Mouse (Mus musculus): ENCODE data around the gene Stk24.

Stk24 gene

GRCm38 (mm10) chr14:121353648-121354377 is 26.0 kb downstream of the Stk24 start:
- DNase-seq (ENCODE audit: extremely low read depth, insufficient read length, low spot score), result no peak

- no peak for DNase-seq (ENCODE audit: extremely low read depth, insufficient read length, low spot score)
These were observed 27.1 kb downstream of the Stk24 start for GRCm38 (mm10) chr14:121352744-121353143.

- DNase-seq (ENCODE audit: extremely low read depth, insufficient read length, low spot score), result no peak
These were observed 28.1 kb downstream of the Stk24 start for GRCm38 (mm10) chr14:121351737-121352136.

GRCm38 (mm10) chr14:121350011-121350410 is 29.8 kb downstream of the Stk24 start:
- no peak for DNase-seq (ENCODE audit: extremely low read depth, insufficient read length, low spot score)

DNA sequence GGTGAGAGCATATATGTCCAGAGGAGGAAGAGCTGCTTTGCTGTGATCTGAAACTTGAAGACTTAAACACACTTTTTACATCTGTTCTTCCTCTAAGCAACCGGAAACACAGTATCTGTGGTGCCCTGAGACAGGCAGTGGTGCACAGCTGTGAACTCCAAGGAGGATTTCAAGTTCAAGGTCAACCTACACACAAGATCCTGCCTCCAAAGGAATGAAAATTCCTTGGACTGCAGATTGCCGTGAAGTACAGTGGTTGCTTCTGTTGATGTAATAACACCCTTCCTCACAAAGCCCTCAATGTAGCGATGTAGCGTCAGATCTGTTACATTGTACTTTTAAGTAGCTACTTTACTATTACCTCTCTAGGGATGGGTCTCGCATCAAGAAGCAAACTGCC is 30.5 kb downstream of the Stk24 start:
- DNase-seq (ENCODE audit: extremely low read depth, insufficient read length, low spot score), result no peak

- no peak for DNase-seq (ENCODE audit: extremely low read depth, insufficient read length, low spot score)
These were observed 31.6 kb downstream of the Stk24 start for GRCm38 (mm10) chr14:121348256-121348655.

- no peak for DNase-seq (ENCODE audit: extremely low read depth, insufficient read length, low spot score)
These were observed 32.7 kb downstream of the Stk24 start for GRCm38 (mm10) chr14:121347134-121347533.

DNA sequence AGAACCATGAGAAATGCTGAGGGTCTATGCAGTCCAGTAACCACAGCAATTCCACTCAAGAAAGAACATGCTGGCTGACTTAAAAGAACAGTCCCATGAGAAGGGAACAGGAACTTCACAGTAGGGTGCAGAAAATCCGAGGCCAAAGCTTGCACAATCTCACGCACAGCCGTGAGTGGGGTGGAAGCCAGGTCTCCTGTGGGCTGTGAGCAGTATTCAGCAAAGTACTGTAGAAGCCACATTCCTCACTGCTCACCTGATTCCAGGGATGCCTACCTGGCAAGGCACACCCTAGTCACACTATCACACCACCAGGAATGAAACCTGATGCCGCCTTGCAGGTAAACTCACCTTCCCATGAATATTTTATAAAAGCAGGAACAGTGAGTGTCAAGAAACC is 33.2 kb downstream of the Stk24 start:
- DNase-seq (ENCODE audit: extremely low read depth, insufficient read length, low spot score), result no peak

- DNase-seq (ENCODE audit: extremely low read depth, insufficient read length, low spot score), result no peak
These were observed 33.8 kb downstream of the Stk24 start for GRCm38 (mm10) chr14:121346053-121346452.

DNA sequence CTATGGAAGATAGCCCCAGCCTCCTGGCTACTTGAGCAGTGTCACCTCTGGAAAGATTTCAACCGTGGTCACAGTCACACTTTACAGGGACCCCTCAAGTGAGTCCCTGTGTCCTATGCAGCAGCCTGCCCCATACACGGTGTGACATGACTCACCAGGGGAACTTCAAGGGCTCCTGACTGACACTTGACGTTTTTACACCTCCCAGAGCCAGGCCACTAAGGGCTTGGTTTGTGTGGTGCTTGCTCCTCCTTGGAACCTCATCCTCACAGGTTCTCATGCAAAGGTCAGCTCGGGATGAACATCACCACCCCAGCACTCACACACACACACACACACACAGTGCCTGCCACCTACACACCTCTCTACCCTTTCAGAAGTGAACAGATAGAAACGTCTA is 34.9 kb downstream of the Stk24 start:
- no peak for DNase-seq (ENCODE audit: extremely low read depth, insufficient read length, low spot score)

- DNase-seq (ENCODE audit: extremely low read depth, insufficient read length, low spot score), result no peak
These were observed 36.9 kb downstream of the Stk24 start for GRCm38 (mm10) chr14:121342885-121343284.

GRCm38 (mm10) chr14:121339951-121340401 is 39.8 kb downstream of the Stk24 start:
- DNase-seq (ENCODE audit: extremely low read depth, insufficient read length, low spot score), result peak; percentile 62

- no peak for DNase-seq (ENCODE audit: extremely low read depth, insufficient read length, low spot score)
These were observed 40.8 kb downstream of the Stk24 start for GRCm38 (mm10) chr14:121338819-121339573.

DNA sequence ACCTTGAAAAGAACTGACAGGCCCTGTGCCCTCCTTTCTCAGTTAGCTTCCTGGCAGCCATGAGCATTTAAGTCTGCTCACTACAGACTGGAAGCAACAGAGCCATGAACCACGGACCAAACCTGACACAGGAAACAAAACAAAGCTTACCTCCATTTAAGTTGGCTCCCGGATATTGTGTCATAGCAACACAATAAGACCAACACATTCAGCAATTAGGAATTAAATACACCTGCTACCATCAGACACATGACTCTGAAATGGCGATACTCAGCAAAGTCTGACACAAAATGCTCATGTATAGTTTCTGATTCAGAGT is 49.8 kb downstream of the Stk24 start:
- no peak for DNase-seq (ENCODE audit: extremely low read depth, insufficient read length, low spot score)

- no peak for DNase-seq (ENCODE audit: extremely low read depth, insufficient read length, low spot score)
These were observed 50.3 kb downstream of the Stk24 start for GRCm38 (mm10) chr14:121329401-121330089.

GRCm38 (mm10) chr14:121328878-121329277 is 50.9 kb downstream of the Stk24 start:
- no peak for DNase-seq (ENCODE audit: extremely low read depth, insufficient read length, low spot score)

DNA sequence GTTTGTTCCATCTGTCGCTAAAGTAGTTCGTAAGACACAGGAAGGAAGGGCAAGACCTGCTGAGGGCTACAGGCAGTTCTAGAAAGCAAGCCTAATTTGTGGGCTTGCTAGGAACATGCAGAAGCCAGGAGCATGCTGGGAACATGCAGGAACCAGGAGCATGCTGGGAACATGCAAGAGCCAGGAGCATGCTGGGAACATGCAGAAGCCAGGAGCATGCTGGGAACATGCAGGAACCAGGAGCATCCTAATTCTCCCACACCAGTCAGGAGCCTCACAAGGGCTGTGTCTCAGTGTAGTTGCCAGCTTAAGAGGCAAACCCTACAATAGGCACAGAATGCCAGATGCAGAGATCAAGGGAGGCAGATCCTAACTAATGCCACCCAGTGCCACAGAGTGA is 53.4 kb downstream of the Stk24 start:
- DNase-seq (ENCODE audit: extremely low read depth, insufficient read length, low spot score), result no peak

GRCm38 (mm10) chr14:121324521-121325330 is 55.1 kb downstream of the Stk24 start:
- no peak for DNase-seq (ENCODE audit: extremely low read depth, insufficient read length, low spot score)

- DNase-seq (ENCODE audit: extremely low read depth, insufficient read length, low spot score), result no peak
These were observed 57.2 kb downstream of the Stk24 start for GRCm38 (mm10) chr14:121322641-121323040.

DNA sequence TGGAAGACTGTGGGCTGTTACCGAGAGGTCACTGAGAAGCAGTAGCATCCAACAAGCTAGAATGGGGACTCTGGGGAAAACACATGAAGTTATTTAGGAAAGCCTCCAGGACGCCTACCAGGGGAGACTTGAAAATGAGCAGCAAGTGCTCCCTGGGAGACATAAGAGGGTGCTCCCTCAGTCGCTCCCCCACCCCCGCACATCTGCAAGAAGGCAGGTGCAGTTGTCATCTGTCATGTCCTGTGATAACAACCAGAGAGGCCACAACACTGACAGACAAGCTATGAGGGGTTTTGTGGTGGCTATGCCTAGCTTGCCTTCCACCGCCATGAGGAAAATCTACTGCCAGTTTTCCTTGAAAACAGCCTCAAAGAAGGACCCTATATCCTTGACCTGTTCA is 57.7 kb downstream of the Stk24 start:
- DNase-seq (ENCODE audit: extremely low read depth, insufficient read length, low spot score), result no peak

DNA sequence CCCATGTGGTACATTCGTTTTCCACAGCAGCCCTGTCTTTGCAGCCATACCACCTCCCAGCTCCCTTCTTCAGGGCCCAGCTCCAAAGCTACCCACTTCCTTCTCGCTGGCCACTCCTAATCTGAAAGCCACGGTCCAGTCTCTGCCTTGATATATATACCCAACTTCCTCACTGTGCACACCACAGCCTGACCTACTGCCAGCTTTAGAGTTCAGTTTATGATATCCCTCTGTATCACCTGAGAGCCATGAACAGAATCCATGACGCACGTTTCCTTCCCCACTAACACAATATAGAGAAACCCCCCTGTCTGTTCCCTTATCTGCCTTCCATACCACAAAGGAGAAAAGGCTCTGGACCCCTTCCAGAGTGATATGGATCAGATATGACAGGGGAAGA is 61.4 kb downstream of the Stk24 start:
- no peak for DNase-seq (ENCODE audit: extremely low read depth, insufficient read length, low spot score)

Measured in 3134 (cell line).